Mouse (Mus musculus) layer of hippocampus, adult 9-10 months (tissue): Measurements from ENCODE around the gene Npr2.

ENCODE experiments used
- DNase-seq: peaks from one replicate; pipeline ENCODE4 v3.0.0; 2022; ENCODE audit warnings: low spot score

The Npr2 gene

DNA sequence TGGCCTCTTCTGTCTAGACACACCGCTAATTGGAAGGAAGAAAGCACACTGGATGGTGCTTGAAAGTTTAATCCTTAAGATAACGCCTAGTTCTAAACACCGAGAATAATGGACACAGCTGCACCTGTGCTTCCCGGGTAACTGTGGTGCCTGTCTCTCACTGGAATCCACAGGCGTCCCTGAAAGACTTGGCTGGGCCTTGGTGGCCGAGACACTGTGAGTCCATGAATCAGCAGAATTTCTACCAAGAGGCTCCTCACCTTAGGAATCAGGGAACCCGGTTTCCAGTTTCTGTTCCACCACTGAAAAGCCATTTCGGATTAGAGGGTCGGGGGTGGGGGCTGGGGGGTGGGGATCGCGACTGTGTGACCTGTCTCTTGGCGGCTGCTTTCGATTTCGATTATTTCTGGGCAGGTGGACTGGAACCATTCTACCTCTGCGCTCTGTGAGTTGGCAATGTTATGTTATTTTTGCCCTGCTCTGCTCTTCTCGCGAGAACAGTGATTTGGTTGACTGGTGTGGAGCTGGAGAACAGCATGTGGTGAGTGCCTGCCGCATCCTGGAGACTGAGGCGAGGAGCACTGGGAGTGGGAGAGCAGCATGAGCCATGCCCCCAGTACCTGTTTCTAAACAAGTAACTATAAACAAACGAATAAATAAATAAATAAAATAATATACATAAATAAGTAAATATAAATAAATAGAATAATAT, 2.5 kb upstream of the Npr2 start:
- DNase-seq = no peak

DNA sequence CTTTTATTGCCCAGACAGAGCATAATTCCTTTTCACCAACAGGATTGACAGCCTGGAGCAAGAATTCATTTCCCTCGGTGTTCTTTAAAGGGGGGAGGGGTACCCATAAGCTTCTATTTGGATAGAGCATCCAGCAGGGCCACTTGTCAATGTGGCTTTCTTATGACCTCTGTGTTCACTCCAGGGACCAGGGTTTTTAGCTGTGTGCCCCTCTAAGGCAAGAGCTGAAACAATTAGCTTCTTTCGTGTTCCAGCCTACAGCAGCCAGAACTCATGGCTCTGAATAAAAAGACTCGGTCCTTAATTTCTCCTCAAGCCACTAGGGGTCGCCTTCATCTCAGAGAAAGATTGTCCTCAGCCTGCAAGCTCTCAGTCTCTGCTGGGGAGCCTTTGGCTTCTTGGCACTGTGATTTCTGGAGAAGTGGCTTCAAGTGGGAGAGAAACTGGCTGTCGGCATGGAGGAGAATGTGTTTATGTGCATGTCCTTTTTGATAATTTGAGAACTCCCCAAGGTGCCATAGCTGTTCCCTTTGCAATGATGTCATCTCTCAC, 1.6 kb upstream of the Npr2 start:
- DNase-seq = peak; percentile 91

DNA sequence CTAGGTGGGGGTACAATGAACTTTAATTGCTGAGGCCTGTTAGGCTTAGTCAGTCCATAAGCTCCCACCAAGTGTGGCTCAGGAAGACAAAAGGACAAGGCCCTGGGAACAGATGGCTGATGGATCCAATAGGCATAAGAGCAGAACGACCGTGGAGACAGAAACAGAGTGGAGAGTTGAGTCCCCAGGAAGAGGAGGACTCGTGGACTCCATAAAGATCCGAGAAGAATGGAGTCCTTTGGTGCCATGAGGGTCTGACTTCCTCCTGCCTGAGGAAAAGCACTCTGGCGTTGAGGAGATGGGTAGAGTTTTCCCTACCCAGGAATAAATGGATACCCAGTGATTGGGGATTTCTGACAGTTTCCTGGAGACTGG, 1.1 kb upstream of the Npr2 start:
- no peak for DNase-seq

DNA sequence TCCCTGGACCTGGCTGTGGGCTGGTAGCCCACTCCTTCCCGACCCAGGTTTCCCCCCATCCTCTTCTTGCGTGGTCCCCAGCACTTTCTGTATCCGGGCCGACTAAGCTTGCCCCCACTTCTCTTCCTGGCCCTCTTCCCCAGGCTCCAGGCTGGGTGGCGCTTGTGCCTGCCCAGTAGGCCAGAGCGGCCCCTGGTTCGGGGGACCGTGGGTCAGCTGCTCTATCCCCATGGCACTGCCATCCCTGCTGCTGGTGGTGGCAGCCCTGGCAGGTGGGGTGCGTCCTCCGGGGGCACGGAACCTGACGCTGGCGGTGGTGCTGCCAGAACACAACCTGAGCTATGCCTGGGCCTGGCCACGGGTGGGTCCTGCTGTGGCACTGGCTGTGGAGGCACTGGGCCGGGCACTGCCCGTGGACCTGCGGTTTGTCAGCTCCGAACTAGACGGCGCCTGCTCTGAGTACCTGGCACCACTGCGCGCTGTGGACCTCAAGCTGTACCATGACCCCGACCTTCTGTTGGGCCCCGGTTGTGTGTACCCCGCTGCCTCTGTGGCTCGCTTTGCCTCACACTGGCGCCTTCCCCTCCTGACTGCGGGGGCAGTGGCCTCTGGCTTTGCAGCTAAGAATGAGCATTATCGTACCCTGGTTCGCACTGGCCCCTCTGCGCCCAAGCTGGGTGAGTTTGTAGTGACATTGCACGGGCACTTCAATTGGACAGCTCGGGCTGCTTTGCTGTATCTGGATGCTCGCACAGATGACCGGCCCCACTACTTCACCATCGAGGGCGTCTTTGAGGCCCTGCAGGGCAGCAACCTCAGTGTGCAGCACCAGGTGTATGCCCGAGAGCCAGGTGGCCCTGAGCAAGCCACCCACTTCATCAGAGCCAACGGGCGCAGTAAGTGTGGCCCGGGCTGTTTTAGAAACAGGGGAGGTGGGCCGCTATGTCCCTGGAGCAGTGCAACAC, 503 bp downstream of the Npr2 start:
- DNase-seq = no peak

DNA sequence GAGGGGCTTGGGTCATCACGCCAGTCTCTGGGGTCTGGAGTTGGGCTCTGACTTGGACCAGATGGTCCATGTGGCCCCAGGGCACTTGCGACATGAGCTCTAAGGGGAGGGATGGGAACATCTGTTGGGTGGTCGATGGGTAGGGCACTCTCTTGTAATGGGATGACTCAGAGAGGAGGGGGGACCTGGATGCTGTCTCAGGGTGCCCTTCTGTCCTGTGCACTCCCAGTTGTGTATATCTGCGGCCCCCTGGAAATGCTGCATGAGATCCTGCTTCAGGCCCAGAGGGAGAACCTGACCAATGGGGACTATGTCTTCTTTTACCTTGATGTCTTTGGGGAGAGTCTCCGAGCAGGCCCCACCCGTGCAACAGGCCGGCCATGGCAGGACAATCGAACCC, 1.6 kb downstream of the Npr2 start:
- DNase-seq = no peak

DNA sequence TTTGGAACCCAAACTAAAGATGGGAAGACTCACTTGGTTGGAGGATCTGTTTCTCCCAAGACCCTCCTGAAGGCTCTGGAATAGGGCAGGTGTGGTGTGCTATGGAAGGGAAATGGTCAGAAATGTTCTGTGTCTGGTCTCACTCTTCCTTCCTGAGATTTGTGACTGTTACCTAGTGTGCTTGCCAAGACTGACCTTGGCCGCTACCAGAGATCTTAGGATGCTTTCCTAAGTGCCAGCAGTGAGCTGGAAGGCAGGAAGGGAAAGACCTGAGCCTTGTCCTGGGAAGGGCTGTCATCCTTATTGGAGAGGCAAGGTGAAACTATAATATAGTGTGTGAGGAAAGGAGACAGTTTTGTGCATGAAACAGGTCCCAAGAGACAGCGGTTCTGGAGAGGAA, 2.0 kb downstream of the Npr2 start:
- no peak for DNase-seq

DNA sequence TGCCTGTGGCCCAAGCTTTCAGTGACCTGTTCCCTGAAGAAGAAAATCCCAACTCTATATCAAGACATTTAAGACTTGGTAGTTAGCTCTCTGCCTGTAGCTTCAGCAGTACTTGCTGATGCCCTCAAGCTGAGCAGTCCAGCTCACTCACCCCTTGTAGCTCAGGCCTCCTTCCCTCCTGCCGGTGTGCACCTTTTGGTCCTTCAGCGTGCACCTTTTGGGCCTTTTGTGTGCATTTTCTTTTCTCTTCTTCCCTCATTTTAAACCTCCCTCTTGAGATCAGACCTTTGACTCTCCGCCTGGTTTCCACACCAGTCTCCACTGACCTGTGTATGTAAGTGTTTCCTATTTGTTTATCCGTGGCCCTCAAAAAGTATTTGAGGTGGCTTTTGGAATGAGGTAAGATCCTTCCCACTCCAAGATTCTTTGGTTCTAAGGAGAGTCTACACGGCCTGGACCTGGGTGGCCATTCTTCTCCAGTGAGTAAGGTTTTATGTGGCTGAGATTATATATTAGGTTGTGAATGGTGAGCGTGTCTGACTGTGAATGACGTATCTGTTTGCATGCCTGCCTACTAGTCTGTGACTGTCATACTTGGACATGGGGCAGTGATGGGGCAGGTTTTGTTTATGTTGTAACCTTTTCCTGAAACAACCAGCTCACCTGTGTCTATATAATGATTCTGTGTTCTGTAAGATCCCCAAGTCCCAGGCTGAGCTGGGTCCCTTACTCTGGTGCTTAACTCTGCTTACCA, 3.1 kb downstream of the Npr2 start:
- no peak for DNase-seq

DNA sequence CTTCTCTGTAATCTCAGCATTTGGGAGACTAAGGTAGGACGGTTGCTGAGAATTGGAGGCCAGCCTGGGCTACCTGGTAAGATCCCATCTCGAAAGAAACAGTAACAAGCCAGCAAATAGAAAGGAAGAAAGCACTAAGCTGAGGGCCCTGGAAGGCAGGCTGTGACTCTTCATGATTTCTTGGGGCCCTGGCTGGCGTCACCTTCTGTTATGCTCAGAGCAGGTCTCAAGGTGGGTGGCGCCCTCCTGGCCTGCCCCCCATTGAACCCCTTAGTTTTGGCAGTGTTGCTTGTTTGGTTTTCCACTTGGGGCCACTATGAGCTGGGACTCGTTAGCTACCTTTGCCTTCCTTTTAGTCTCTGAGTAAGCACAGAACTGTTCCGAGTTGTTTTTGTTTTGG, 5.0 kb downstream of the Npr2 start:
- no peak for DNase-seq

DNA sequence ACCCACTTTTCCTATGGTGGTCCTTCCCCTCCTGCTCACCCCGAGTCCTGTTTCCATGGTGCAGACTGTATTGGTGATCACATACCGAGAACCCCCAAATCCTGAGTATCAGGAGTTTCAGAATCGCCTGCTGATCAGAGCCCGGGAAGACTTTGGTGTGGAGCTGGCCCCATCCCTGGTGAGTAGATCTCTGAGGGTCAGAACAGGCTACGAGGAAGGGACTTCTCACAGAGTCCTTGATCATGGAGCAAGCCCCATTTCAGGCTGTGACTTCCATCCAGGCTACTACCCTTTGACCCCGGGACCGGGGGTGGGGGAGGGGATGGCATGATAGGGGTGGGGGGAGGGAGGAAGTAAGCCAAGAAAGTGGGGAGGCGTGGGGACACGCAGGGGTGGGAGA, 8.3 kb downstream of the Npr2 start:
- DNase-seq = no peak

DNA sequence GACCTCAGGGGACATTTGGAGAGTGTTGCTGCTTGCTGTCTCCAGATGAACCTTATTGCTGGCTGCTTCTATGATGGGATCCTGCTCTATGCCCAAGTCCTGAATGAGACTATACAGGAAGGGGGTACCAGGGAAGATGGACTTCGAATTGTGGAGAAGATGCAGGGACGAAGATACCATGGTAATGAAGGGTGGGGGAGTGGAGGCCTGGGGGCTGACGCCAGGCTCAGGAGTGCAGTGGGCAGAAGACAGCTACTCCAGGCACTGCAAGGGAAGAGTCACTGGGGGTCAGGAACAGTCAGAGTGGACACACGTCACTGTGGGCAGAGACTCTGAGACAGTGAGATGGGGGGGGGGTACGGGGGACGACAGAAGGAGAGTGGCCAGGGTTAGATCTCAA, 8.8 kb downstream of the Npr2 start:
- no peak for DNase-seq

DNA sequence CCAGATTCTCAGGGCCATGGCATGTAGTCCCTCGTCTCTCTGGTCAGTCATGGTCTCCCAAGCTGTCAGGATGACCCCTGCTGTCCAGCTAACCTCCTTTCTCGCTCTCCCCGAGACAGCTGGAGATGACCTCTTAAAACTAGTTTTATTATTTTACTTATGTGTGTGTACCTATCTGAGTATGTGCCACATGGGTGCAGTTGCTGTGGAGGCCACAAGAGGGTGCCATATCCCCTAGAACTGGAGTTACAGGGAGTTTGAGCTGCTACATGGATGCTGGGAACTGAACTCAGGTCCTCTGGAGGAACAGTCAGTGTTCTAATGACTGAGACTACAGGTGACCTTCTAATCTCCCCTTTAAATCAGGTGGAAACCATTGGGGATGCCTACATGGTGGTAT, 18.0 kb downstream of the Npr2 start:
- no peak for DNase-seq

DNA sequence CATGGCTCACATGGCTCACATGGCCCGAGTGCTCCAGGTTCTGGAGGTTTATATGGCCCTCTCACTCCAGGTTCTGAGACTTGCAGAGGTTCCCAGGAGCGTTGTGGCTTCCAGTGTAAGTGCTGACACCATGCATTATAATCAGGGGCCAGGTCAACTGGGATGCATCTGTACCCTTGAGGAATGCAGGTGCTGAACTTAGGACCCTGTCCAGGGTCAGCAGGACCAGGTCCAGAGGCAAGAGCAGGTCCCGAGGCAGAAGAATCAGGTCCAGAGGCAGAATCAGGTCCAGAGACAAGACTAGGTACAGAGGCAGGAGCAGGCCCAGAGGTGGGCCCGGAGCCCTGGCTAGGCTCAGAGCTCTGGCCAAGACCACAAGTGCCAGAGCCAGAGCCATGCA, 21.0 kb downstream of the Npr2 start:
- no peak for DNase-seq

DNA sequence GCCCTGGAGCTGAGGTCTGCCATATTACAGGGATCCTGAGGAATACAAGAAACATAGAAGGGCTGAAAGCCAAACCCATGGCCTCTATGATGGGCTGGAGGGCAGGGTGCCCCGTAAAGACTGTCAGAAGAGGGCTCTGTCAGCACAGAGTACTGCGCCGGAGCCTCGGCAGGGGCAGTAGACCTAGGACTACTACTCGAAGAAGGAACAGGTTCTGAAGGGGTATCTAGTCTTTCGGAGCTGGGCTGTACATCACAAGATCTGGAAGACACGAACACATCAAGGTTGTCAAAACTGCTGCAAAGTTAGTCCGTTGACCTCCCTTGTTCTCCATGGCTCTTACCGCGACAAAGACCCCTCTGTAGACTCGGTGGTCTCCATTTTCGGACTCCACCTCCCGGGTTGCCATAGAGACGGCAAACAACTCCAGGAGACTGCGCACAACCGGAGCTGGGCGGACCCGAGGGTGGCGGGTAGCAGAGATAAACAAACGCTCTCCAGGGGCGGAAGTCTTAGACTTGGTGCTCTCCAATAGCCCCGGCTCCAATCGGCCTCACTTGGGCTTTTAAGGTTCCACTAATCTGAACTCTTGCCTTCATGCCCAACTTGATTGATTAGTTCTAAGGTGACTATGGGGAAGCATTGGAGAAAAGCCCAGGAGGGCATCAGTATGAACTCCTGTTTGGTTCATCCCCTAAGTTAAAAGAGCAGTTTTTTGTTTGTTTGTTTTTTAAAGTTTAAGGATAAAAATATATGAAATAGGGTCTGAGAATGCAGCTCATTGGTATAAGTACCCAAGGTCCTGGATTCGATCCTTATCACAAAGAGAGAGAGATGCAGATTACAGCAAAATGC, 21.7 kb downstream of the Npr2 start, which contains the start of gene Spag8:
Gene Spag8, minus strand, starts transcription at position 434 of the 855 bp plus-strand sequence.
- DNase-seq = no peak

DNA sequence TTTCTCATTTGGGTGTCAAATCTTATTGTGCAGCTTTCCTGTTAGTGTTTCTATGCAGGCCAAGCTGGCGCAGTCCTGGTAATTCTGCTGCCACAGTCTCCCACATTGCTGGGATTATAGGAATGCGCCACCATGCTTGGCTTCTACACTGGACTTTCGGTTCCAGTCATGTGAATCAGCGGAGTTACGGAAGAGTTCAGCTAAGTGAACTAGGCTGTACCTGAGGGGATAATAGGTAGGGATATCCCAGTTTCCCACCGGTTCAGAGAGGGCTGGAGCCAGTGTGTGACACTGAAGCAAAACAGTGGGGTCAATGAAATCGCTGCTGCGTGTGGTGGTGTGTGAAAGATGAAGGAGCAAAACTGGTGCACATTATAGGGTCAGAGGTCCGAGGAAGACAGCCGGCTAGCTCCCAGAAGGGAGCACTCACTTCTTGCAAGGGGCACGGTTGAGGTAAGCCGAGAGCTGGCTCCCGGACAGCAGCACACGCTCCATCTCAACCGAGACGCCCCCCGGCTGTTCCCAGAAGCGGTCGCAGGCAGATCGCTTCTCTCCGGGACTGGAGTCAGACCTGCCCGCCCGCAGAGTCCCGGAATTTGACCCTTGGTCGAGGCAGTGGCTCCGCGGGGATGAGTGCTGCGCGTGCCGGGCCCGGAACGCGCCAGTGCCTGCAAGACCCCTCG, 24.1 kb downstream of the Npr2 start:
- DNase-seq = no peak

DNA sequence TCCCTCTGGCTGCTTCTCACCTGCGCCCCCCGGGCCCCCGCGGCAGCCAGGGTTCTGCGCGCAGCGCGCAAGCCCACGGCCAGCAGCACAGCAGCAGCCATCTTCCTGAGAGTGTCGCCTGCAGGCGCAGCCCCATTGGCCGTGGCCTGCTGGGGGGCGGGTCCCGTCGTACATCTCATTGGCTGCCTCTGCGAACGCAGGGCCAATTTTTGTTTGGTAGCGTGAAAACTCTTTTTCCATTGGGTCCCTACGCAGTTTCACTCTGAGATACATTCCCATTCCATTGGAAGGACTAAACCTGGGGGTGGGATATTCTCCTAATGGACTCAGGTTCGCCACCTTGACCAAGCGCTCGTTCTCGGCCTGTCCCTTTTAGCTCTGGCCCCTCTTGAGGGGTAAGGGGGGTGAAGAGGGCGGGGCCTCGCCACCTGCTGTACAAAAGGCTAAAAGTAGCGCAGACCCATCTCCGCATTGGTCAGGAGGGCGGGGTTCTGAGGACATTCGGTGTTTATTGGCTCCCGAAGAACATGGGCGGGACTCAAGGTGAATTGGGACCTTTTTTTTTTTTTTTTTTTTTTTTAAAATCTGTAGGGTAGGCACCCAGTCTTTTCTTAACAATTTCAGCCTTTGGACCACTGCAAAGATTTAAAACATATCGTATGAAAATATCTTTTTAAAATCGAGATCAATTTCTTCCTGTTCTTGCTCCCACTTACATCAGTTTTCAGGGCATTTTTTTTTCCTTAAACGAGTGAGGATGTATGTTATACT, 24.8 kb downstream of the Npr2 start, which contains the start of gene Hint2:
Gene Hint2, minus strand, starts transcription at position 128 of the 771 bp plus-strand sequence.
- DNase-seq = peak; percentile 91

DNA sequence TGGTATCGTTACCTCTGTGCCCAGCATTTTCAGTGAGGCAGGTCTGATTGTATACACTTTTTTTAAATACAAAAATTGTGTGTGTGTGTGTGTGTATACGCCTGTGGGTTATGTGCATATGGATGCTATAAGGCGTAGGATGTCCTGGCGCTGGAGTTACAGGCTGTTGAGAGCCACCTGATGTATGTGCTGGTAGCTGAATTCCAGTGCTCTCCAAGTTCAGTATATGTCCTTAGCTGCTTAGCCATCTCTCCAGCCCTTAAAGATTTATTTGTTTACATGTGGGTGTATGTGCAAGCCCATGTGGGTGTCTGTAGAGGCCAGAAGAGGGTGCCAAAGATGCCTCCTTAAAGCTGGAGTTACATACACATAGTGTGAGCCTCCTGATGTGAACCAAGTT, 25.4 kb downstream of the Npr2 start:
- DNase-seq = no peak

DNA sequence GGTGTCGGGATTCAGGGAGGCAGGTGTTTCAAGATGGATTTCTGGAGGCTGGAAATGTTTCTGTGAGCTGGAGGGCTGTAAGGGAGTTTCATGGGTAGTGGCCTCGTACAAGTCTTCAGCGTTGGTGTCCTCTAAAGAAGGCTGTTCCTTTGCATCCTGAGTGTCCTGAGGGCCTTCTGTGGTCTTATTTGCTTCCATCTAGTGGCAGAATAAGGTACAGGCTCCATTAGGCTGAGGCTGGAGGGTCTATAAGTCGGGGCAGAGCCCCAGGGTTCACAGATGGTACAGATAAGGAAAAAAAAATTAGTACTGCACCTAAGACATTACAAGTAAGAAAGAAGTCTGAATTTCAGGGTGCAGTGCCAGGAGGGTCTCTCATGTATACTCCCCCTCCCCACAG, 34.7 kb downstream of the Npr2 start:
- no peak for DNase-seq

DNA sequence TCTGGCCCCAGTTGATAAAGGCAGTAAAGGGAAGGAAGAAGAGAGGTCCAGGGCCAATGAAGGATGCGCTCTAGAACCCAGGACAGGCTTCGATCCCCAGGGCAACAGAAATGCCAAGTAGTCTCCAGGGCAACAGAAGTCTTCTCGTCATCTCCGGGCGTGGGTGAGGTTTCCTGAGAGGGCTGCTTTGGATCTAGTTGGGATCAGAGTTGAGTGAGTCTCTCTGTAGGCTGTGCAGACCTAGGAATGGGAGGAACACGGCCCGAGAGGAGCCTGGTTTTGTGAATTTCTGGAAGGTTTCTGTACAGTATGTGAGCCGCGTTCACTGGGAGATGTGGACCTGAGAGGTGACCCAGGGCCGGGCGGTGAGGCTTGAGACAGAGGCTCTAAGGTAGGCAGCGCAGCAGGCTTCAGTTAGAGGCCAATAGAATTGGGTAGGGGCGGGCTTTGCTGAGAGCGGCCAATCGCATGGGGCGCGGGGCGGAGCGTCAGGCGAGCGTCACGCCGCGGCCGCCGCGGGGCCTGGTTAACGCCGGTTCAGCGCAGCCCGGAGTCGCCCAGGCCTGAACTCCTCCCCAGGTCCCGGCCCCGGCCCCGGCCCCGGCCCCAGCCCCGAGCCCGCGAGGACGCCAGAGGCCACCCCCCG, 37.2 kb downstream of the Npr2 start, which contains the start of the genes Tmem8b and Fam221b:
Gene Tmem8b, plus strand, starts transcription at position 190 of the 646 bp plus-strand sequence.
Gene Fam221b, minus strand, starts transcription at position 364 of the 646 bp plus-strand sequence.
- peak; percentile 73 for DNase-seq

DNA sequence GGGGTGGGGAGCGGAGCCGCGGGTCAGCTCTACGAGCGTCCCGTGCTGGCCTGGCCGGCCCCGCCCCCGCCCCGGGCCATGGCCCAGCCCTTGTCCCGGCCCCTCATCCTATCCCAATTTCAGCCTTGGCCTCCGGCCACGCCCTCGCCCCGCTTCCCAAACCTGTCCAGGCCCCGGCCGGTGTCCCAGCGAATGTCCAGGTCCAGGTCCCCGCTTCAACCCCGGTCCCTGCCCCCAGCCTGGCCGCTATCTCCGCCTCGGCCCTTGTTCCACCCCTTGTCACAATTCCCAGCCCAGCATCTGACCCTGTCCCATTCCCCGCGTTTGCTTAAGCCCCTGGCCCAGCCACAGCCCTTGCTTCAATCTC, 37.7 kb downstream of the Npr2 start:
- DNase-seq = no peak
